Mouse (Mus musculus) midbrain, postnatal 0 days (tissue): Measurements from ENCODE around the gene Tmem179. TPM values are rescaled to one million over a fixed set of nuclear protein-coding genes. Genes with fewer than 3 reads are reported as not detected.
A peak's percentile ranks its signal among the peaks of the same experiment; 100 is the strongest.

Experiments
- ATAC-seq: fragments of 200-750 bp; cut with Nextera tagmentation; 2 replicates; pipeline ENCODE4 v1.8.0; 2017; ENCODE audit warnings: moderate number of reproducible peaks, mild to moderate bottlenecking, moderate TSS enrichment, moderate library complexity; ENCODE audit not compliant: low FRiP score
- DNase-seq: peaks from one replicate; pipeline ENCODE4 v3.0.0-alpha.2; 2015; ENCODE audit warnings: low spot score
- H3K27ac ChIP-seq: fragments of 300-500 bp; sonication (generic); 2 replicates; pipeline ENCODE4 v1.5.1; 2014; ENCODE audit warnings: low read depth, mild to moderate bottlenecking, low read length, mixed read lengths
- H3K27me3 ChIP-seq: fragments of 300-500 bp; sonication (generic); 2 replicates; pipeline ENCODE4 v1.6.1; 2014; ENCODE audit warnings: low read length, control low read depth, mixed read lengths; ENCODE audit not compliant: insufficient read depth
- H3K36me3 ChIP-seq: fragments of 300-500 bp; sonication (generic); 2 replicates; pipeline ENCODE4 v1.6.1; 2014; ENCODE audit warnings: low read length, control low read depth, mixed read lengths; ENCODE audit not compliant: insufficient read depth
- H3K4me1 ChIP-seq: fragments of 300-500 bp; sonication (generic); 2 replicates; pipeline ENCODE4 v1.6.1; 2014; ENCODE audit warnings: mild to moderate bottlenecking, control low read depth, antibody characterized with exemption, low read length, mixed read lengths; ENCODE audit not compliant: insufficient read depth
- H3K4me2 ChIP-seq: fragments of 300-500 bp; sonication (generic); 2 replicates; pipeline ENCODE4 v1.6.1; 2014; ENCODE audit warnings: low read depth, mild to moderate bottlenecking, low read length, mixed read lengths; ENCODE audit not compliant: poor library complexity, severe bottlenecking
- H3K4me3 ChIP-seq: fragments of 300-500 bp; sonication (generic); 2 replicates; pipeline ENCODE4 v1.5.1; 2014; ENCODE audit warnings: low read depth, mild to moderate bottlenecking, low read length, moderate library complexity
- H3K9ac ChIP-seq: fragments of 300-500 bp; sonication (generic); replicated peaks from 2 replicates; pipeline ENCODE4 v1.6.1; 2014; ENCODE audit warnings: mild to moderate bottlenecking, low read length, moderate library complexity, mixed read lengths; ENCODE audit not compliant: poor library complexity, severe bottlenecking
- H3K9me3 ChIP-seq: fragments of 300-500 bp; sonication (generic); 2 replicates; pipeline ENCODE4 v1.6.1; 2016; ENCODE audit warnings: low read length, control low read depth
- CTCF ChIP-seq: IDR thresholded peaks from 2 replicates; pipeline ENCODE4 v1.5.1; 2016; ENCODE audit warnings: antibody characterized with exemption, mild to moderate bottlenecking
- WGBS: fragments of 180-500 bp; shearing (Covaris S2); extraction: QIAGEN DNeasy Blood & Tissue Kit; methylation state at CpG from one replicate; pipeline ENCODE4 v1.1.7; 2014; 5-methylcytosine and 5-hydroxymethylcytosine counted together
- polyA plus RNA-seq: library from polyadenylated mRNA; unstranded; fragments of >200 nt; fragmentation: Nextera tagmentation; extraction: Ambion mirVana; gene quantifications from 2 replicates; pipeline ENCODE4 v1.2.1, GENCODE M21; 2015
- total RNA-seq: library from RNA; depleted of rRNA; stranded (reverse); fragments of >200 nt; gene quantifications from 2 replicates; pipeline ENCODE4 v1.2.3, GENCODE M21; 2014

Tmem179 gene
- total and polyA plus RNA-seq, 2 experiments from 2014 or later: 118 to 124 TPM

- no peak for DNase-seq
- Histone ChIP-seq H3K27ac (0 out of 2 replicates have a peak overlapping the region, but pooled peaks have one; percentile 3), H3K36me3 (no peaks in the 10 kb centered on the region), H3K4me2 (no peak overlapping the region), H3K9me3 (no peaks in the 10 kb centered on the region), H3K9ac (no peak overlapping the region), H3K4me3 (no peak overlapping the region), H3K27me3 (no peaks in the 10 kb centered on the region), H3K4me1 (no peaks in the 10 kb centered on the region)
- WGBS: 30% methylated on average over 3 of the region's 3 CpGs
- no peak; the same call in 1 of the 2 replicates for ATAC-seq
- TF ChIP-seq CTCF: peak; percentile 30
These were observed 26.1 kb downstream of the Tmem179 start for GRCm38 (mm10) chr12:112490444-112490939.

DNA sequence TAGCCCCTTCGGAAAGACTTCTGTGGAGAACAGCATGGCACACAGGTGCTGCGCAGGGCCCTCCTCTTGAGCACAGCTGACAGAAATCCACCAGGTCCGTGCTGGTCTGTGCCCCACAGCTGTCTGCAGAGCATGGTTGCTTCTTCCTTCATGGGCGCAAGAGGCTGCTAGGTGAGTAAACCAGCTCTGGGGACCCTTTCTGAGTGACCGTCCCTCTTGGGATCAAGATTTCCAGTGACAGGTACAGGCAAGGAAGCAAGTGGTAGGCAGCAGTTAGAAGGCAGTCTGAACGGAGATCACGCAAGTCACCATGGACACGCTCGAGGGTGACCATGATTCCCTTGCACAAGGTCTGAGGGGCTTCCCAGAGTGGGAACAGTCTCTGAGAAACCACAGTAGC lies 27.0 kb downstream of the Tmem179 start:
- Histone ChIP-seq H3K4me3 (no peak overlapping the region), H3K4me2 (no peak overlapping the region), H3K9me3 (no peaks in the 10 kb centered on the region), H3K27ac (no peak overlapping the region), H3K9ac (no peak overlapping the region), H3K4me1 (no peaks in the 10 kb centered on the region), H3K27me3 (no peaks in the 10 kb centered on the region), H3K36me3 (no peaks in the 10 kb centered on the region)
- 93% methylated on average over 9 of the region's 9 CpGs for WGBS
- TF ChIP-seq CTCF: no peak
- ATAC-seq (no peak), DNase-seq (no peak)

DNA sequence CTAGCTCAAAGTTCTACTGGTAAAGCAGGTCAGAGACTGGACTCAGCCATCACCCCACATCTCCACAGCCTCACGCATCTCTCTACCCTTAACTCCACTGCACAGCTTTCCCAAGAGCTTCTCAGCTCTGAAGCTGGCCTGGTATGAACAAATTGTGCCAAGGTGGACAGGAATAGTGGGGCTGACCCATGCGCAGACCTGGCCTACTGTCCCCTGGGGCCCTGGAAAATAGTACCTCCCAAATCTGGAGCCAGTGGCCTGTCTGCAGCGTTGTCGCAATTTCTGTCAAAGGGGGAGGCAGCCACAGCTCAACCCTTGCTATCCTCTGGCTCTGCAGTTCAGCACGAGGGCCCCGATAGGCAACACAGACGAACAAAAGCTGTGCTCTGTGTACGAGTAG lies 27.4 kb downstream of the Tmem179 start, which contains the start of gene A530016L24Rik:
Gene A530016L24Rik (plus strand): TSS at position 315 of the 400 bp plus-strand sequence.
- no peak within 1 kb of the TSS for H3K4me2 ChIP-seq
- no peak for DNase-seq
- 91% methylated on average over 8 of the region's 8 CpGs for WGBS

DNA sequence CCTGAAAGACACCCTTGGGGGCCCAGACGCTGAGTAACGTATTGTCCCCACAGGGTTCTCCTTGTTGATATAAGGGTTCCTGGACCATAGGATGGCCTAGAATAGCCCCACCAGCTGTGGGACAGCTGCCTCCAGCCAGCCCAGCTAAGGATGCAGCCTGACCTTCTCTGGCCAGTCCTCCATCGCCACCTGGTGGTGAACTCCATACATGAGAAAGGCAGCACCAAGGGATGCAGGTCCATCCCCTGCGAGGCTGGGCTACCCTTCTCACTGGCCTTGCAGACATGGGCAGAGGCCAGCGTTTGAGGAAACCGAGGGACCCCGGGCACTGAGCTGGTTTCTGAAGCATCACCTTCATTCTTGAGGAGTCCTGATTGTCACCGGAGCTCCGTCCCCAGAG lies 42.8 kb downstream of the Tmem179 start:
- Histone ChIP-seq H3K36me3 (no peaks in the 10 kb centered on the region), H3K9ac (no peak overlapping the region), H3K4me3 (no peak overlapping the region), H3K27ac (no peak overlapping the region), H3K9me3 (no peaks in the 10 kb centered on the region), H3K27me3 (peaks cover 3% of the 10 kb centered on the region; the same call in 1 of the 2 replicates), H3K4me2 (no peak overlapping the region), H3K4me1 (no peaks in the 10 kb centered on the region; the same call in 1 of the 2 replicates)
- TF ChIP-seq CTCF: peak; percentile 99
- peak; percentile 53; the same call in 1 of the 2 replicates for ATAC-seq
- 19% methylated on average over 9 of the region's 9 CpGs for WGBS
- DNase-seq: peak; percentile 82

More for the DNA sequence above, 27.4 kb downstream of the Tmem179 start, which contains the start of gene A530016L24Rik:
- H3K27me3 ChIP-seq: no peaks in the 10 kb centered on the region
- H3K36me3 ChIP-seq: no peaks in the 10 kb centered on the region
- no peak within 1 kb of the TSS for H3K27ac ChIP-seq
- no peaks in the 10 kb centered on the region for H3K4me1 ChIP-seq
- no peak within 1 kb of the TSS for H3K9ac ChIP-seq
- ATAC-seq: no peak
- no peaks in the 10 kb centered on the region for H3K9me3 ChIP-seq
- TF ChIP-seq CTCF: no peak
- no peak within 1 kb of the TSS for H3K4me3 ChIP-seq

- Histone ChIP-seq H3K4me1 (no peaks in the 10 kb centered on the region; the same call in 1 of the 2 replicates), H3K27ac (no peak overlapping the region), H3K9ac (no peak overlapping the region), H3K4me3 (no peak overlapping the region), H3K27me3 (no peaks in the 10 kb centered on the region; the same call in 1 of the 2 replicates), H3K4me2 (no peak overlapping the region), H3K9me3 (no peaks in the 10 kb centered on the region), H3K36me3 (no peaks in the 10 kb centered on the region)
- WGBS: 28% methylated on average over 5 of the region's 5 CpGs
- no peak for TF ChIP-seq CTCF
- DNase-seq: no peak
- no peak for ATAC-seq
These were observed 46.3 kb downstream of the Tmem179 start for GRCm38 (mm10) chr12:112470216-112470615.

DNA sequence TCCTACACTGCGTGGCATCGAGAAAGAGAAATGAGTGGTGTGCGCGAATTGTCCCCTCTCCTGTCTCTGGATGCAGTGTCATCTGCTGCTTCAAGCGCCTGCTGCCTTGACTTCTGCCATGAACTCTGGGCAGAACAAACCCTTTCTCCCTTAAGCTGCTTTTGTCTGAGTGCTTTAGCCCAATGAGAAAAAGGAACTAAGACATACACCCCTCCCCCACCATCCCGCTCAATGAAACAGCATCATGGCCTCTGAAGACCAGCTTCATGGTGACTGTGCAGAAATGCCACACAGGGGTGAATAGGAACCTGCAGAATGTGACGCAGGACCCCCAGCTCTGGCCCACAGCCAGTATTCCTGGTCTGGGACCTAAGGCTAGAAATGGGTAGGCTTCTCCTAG lies 47.2 kb downstream of the Tmem179 start:
- ATAC-seq: no peak

More for the DNA sequence above, 47.2 kb downstream of the Tmem179 start:
- H3K9ac ChIP-seq: no peak overlapping the region
- 82% methylated on average over 7 of the region's 7 CpGs for WGBS
- H3K4me2 ChIP-seq: no peak overlapping the region
- no peaks in the 10 kb centered on the region for H3K9me3 ChIP-seq
- no peaks in the 10 kb centered on the region for H3K36me3 ChIP-seq
- H3K27me3 ChIP-seq: no peaks in the 10 kb centered on the region
- DNase-seq: no peak
- no peak overlapping the region for H3K4me3 ChIP-seq
- no peak overlapping the region for H3K27ac ChIP-seq
- H3K4me1 ChIP-seq: no peaks in the 10 kb centered on the region; the same call in 1 of the 2 replicates
- no peak for TF ChIP-seq CTCF
